Mouse (Mus musculus) brain, embryonic 14.5 days (tissue): ENCODE results near the gene Gm11627.

ENCODE experiments used
- CTCF ChIP-seq: fragments of 200-500 bp; IDR thresholded peaks from 2 replicates; pipeline ENCODE4 v1.5.1; 2012; ENCODE audit warnings: inconsistent platforms, mild to moderate bottlenecking, moderate library complexity, borderline replicate concordance; ENCODE audit not compliant: insufficient read depth, insufficient read length; ENCODE audit errors: extremely low read depth
- POLR2A ChIP-seq: fragments of 200-500 bp; IDR thresholded peaks from 2 replicates; pipeline ENCODE4 v1.6.1; 2012; ENCODE audit warnings: mild to moderate bottlenecking, inconsistent platforms, borderline replicate concordance; ENCODE audit not compliant: poor library complexity, insufficient read depth, insufficient read length, severe bottlenecking; ENCODE audit errors: extremely low read depth

DNA sequence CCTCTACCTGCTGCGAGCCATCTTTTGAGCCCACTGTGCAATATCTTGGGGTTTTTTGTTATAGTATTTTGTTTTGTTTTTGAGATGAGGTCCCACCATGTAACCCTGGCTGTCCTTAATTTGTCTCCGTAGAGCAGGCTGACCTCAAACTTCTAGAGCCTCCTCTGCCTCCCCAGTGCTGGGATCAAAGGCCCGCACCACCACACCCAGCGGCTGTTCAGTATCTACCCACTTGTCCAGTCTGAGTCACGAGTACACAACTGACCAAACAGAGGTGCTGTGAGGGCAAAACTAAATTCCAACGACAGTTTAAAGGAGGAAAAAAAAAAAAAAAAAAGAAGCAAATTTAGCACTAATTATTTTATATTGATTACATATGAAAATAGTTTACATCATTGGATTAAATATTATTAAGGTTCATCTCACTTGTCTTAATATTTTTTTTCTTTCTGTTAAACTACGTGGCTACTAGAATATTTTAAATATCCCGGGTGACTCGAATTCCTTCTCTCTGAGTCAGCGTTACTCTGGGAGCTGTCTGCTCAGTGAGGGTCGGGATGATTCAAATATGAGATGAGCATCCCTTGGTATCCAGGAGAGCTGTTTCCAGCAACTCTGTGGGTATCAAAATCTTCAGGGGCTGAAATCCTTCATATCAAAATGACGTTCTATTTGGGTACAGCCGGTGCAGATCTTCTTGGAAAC, 3.1 kb downstream of the Gm11627 start:
- TF ChIP-seq CTCF (no peak), POLR2A (no peak)
